Mouse (Mus musculus): Measurements from ENCODE around the gene Higd2a.
A peak's percentile ranks its signal among the peaks of the same experiment; 100 is the strongest.

Gene Higd2a

DNA sequence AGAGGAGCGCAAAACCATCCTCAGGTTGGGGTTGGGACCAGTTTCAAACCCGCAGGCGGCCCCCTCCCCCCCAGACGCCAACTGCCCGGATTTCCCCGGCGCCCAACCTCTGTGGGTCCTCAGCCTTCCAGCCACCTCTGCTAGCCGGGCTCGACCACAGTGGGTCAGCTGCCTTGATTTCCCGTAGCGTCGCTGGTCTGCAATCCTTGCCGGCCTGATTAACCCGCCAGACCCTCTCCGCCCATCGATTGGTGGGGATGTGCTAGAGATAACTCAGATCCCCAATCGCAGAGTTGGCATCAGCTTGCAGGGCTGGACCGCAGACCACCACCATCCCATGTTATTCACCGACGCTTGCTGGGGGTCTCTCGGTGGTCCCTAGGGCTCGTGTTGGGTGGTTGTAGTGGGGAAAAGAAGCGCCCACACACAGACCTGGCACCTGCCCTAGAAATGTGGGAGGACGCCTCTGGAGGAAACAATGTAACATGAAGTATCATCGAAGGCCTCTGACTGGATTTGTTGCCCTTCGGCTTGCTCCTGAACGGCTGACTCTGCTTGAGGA, 32.0 kb downstream of the Higd2a start:
- peak; percentile 48 for DNase-seq

DNA sequence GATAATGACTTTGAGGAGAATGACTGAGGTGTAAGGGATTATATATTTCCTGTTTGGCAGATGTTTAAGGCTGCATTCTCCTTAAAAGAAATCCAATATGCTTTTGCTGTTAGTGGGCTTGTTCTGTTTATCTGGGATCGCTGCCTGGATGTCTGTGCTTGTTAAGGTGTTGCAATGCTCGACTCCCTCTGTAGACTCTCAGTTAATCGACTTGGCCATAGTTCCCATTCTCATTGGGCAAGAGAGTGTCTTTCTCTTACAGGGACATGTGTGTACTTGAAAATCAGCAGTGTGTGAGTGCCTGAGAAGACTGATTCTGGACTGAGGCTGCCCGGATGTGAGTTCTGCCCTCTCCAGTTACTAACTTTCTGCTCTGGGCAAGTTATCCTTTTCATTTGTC, 39.1 kb downstream of the Higd2a start:
- DNase-seq = no peak

GRCm38 (mm10) chr13:54632731-54633277, 42.8 kb downstream of the Higd2a start:
- DNase-seq = no peak

- no peak for DNase-seq
Observed at GRCm38 (mm10) chr13:54635011-54635410, 45.0 kb downstream of the Higd2a start.
